Mouse (Mus musculus) testis, adult 2 months (tissue): Measurements from ENCODE around the gene Ift88. TPM values are rescaled to one million over a fixed set of nuclear protein-coding genes. Genes with fewer than 3 reads are reported as not detected.

Source experiments
- H3K27ac ChIP-seq: fragments of 200-500 bp; 2 replicates; pipeline ENCODE4 v1.5.1; 2012; ENCODE audit warnings: low read depth, low read length; ENCODE audit not compliant: control insufficient read depth, insufficient read depth
- H3K27me3 ChIP-seq: fragments of 200-500 bp; 2 replicates; pipeline ENCODE4 v1.6.1; 2012; ENCODE audit warnings: mild to moderate bottlenecking, low read length, moderate library complexity; ENCODE audit not compliant: control insufficient read depth, insufficient read depth
- H3K36me3 ChIP-seq: fragments of 200-500 bp; 2 replicates; pipeline ENCODE4 v1.6.1; 2012; ENCODE audit warnings: mild to moderate bottlenecking, low read length; ENCODE audit not compliant: control insufficient read depth, insufficient read depth
- H3K4me1 ChIP-seq: fragments of 200-500 bp; 2 replicates; pipeline ENCODE4 v1.6.1; 2012; ENCODE audit warnings: low read length; ENCODE audit not compliant: control insufficient read depth, insufficient read depth
- H3K4me3 ChIP-seq: fragments of 200-500 bp; 2 replicates; pipeline ENCODE4 v1.5.1; 2012; ENCODE audit warnings: low read depth, mild to moderate bottlenecking, low read length, moderate library complexity, mixed read lengths; ENCODE audit not compliant: control insufficient read depth
- CTCF ChIP-seq: fragments of 200-500 bp; IDR thresholded peaks from 2 replicates; pipeline ENCODE4 v1.5.1; 2012; ENCODE audit warnings: low read depth, mild to moderate bottlenecking, inconsistent platforms, low read length, moderate library complexity; ENCODE audit not compliant: control insufficient read depth, insufficient read depth, insufficient replicate concordance
- POLR2A ChIP-seq: fragments of 200-500 bp; IDR thresholded peaks from 2 replicates; pipeline ENCODE4 v1.6.1; 2012; ENCODE audit warnings: low read depth, mild to moderate bottlenecking, inconsistent platforms, low read length, moderate library complexity; ENCODE audit not compliant: control insufficient read depth
- polyA plus RNA-seq: library from polyadenylated mRNA; depleted of rRNA; stranded (reverse); fragments of >200 nt; gene quantifications from 2 replicates; pipeline ENCODE4 v1.2.3, GENCODE M21; 2012; rRNA removed

Ift88 gene
- polyA plus RNA-seq, result 27.3 and 29.7 TPM in 2 replicates

GRCm38 (mm10) chr14:57423432-57424211 is at the start of gene Ift88:
Gene Ift88 (plus strand): TSS chr14:57424062.
- H3K27ac ChIP-seq, result peak within 1 kb of the TSS; percentile 91
- TF ChIP-seq POLR2A (peak; percentile 93), CTCF (no peak)
- H3K36me3 ChIP-seq, result no peaks in the 10 kb centered on the region
- peak within 1 kb of the TSS; percentile 96 for H3K4me3 ChIP-seq
- no peaks in the 10 kb centered on the region for H3K27me3 ChIP-seq
- H3K4me1 ChIP-seq, result no peaks in the 10 kb centered on the region

- Histone ChIP-seq H3K27ac (no peak overlapping the region), H3K27me3 (no peaks in the 10 kb centered on the region), H3K4me3 (no peak overlapping the region), H3K36me3 (no peaks in the 10 kb centered on the region), H3K4me1 (no peaks in the 10 kb centered on the region)
- TF ChIP-seq POLR2A, result no peak
- no peak for TF ChIP-seq CTCF
These were observed 48.7 kb upstream of the Ift88 start for GRCm38 (mm10) chr14:57375205-57375604.

GRCm38 (mm10) chr14:57376016-57376415 is 47.8 kb upstream of the Ift88 start:
- no peaks in the 10 kb centered on the region for H3K27me3 ChIP-seq
- TF ChIP-seq CTCF, result no peak
- no peak for TF ChIP-seq POLR2A
- H3K36me3 ChIP-seq, result no peaks in the 10 kb centered on the region
- H3K4me3 ChIP-seq, result no peak overlapping the region
- no peaks in the 10 kb centered on the region for H3K4me1 ChIP-seq
- no peak overlapping the region for H3K27ac ChIP-seq

DNA sequence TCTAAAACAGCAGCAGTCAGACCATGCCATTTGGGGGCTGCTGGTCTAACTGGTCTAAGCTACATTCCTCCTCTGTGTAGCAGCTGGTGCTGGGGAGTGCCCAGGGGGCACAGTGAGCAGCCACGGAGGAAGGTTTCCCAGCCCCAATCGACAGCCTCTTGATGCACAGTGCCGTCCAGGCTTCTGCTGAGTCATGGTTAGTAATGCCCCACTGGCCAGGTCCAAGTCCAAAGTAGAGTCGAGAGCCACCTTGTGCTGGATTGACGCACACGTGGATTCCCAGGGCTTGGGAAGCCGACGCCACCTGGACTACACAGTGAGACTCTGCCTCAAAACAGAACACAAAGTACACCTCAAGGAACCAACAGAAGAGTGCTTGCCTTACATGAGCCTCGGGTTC is 46.9 kb upstream of the Ift88 start:
- Histone ChIP-seq H3K4me1 (no peaks in the 10 kb centered on the region), H3K4me3 (no peak overlapping the region), H3K36me3 (no peaks in the 10 kb centered on the region), H3K27me3 (no peaks in the 10 kb centered on the region), H3K27ac (no peak overlapping the region)
- no peak for TF ChIP-seq POLR2A
- TF ChIP-seq CTCF, result no peak

DNA sequence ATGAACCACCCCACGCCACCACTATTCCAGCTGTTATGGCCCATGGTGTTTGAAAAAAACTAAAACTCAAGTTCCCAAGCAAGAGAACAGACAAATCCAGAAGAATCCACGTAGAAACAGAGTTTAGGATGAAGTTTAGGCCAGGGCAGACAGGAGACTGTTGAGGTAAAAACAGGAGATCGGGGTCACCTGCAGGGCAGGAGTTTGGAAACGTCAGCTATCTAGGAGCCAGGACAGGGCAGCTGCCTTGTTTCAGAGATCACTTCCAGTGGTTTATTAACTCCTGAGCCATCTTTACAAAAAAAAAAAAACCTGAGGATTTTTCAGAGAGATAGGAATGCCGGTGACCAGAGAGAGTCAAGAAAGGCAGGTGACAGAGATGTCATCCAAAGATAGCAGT is 46.3 kb upstream of the Ift88 start:
- H3K27ac ChIP-seq, result no peak overlapping the region
- H3K36me3 ChIP-seq, result no peaks in the 10 kb centered on the region
- TF ChIP-seq POLR2A (no peak), CTCF (no peak)
- H3K27me3 ChIP-seq, result no peaks in the 10 kb centered on the region
- no peaks in the 10 kb centered on the region for H3K4me1 ChIP-seq
- no peak overlapping the region for H3K4me3 ChIP-seq

DNA sequence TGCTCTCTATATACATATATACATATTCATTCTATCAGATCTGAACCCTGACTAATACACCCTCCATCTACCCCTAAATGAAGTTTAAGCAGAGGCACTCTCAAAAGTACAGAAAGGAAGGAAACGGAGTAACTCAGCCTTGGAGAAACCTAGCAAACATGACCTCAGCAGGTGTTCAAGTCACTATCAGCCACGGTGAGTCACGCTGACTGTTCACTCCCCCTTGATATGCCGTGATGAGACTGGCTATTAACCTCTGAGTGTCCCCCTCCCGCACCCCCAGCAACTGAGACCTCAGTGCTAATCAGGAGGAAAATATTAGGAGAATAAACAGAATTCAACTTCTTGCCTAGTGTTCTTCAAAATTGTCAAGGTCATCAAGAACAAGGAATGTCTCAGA is 38.2 kb upstream of the Ift88 start:
- no peak overlapping the region for H3K4me3 ChIP-seq
- no peaks in the 10 kb centered on the region for H3K27me3 ChIP-seq
- H3K27ac ChIP-seq, result no peak overlapping the region
- H3K36me3 ChIP-seq, result no peaks in the 10 kb centered on the region
- TF ChIP-seq CTCF (no peak), POLR2A (no peak)
- peaks cover 3% of the 10 kb centered on the region for H3K4me1 ChIP-seq

- no peak overlapping the region for H3K4me3 ChIP-seq
- TF ChIP-seq POLR2A (no peak), CTCF (no peak)
- no peaks in the 10 kb centered on the region for H3K36me3 ChIP-seq
- H3K4me1 ChIP-seq, result peaks cover 3% of the 10 kb centered on the region
- no peak overlapping the region for H3K27ac ChIP-seq
- no peaks in the 10 kb centered on the region for H3K27me3 ChIP-seq
These were observed 36.9 kb upstream of the Ift88 start for GRCm38 (mm10) chr14:57386758-57387561.
